Mouse (Mus musculus) lung, embryonic 15.5 days (tissue): ENCODE measurements around the gene Ciao2a. TPM values are rescaled to one million over a fixed set of nuclear protein-coding genes. Genes with fewer than 3 reads are reported as not detected.

Experiments used
- ATAC-seq: fragments of 200-750 bp; cut with Nextera tagmentation; 2 replicates; pipeline ENCODE4 v1.8.0; 2017; ENCODE audit warnings: moderate number of reproducible peaks, borderline replicate concordance; ENCODE audit not compliant: low FRiP score, low TSS enrichment; ENCODE audit errors: extremely low read depth
- H3K27ac ChIP-seq: fragments of 300-500 bp; sonication (generic); 2 replicates; pipeline ENCODE4 v1.5.1; 2015; ENCODE audit warnings: moderate library complexity, mild to moderate bottlenecking, inconsistent platforms
- H3K27me3 ChIP-seq: fragments of 300-500 bp; sonication (generic); 2 replicates; pipeline ENCODE4 v1.6.1; 2015; ENCODE audit warnings: inconsistent platforms
- H3K36me3 ChIP-seq: fragments of 300-500 bp; sonication (generic); 2 replicates; pipeline ENCODE4 v1.6.1; 2015; ENCODE audit warnings: inconsistent platforms
- H3K4me1 ChIP-seq: fragments of 300-500 bp; sonication (generic); 2 replicates; pipeline ENCODE4 v1.6.1; 2015; ENCODE audit warnings: inconsistent platforms
- H3K4me2 ChIP-seq: fragments of 300-500 bp; sonication (generic); 2 replicates; pipeline ENCODE4 v1.6.1; 2015; ENCODE audit warnings: inconsistent platforms, mild to moderate bottlenecking, moderate library complexity
- H3K4me3 ChIP-seq: fragments of 300-500 bp; sonication (generic); 2 replicates; pipeline ENCODE4 v1.5.1; 2015; ENCODE audit warnings: mild to moderate bottlenecking, inconsistent platforms
- H3K9ac ChIP-seq: fragments of 300-500 bp; sonication (generic); 2 replicates; pipeline ENCODE4 v1.6.1; 2015; ENCODE audit warnings: inconsistent platforms
- H3K9me3 ChIP-seq: fragments of 300-500 bp; sonication (generic); 2 replicates; pipeline ENCODE4 v1.6.1; 2016; ENCODE audit warnings: inconsistent platforms
- WGBS: fragments of 180-500 bp; shearing (Covaris S2); methylation state at CpG from one replicate; pipeline ENCODE4 v1.1.7; 2015; 5-methylcytosine and 5-hydroxymethylcytosine counted together
- polyA plus RNA-seq: library from polyadenylated mRNA; unstranded; fragments of >200 nt; fragmentation: Nextera tagmentation; extraction: Ambion mirVana; gene quantifications from 2 replicates; pipeline ENCODE4 v1.2.1, GENCODE M21; 2015

Ciao2a gene
- polyA plus RNA-seq, 1 experiment from 2014 or later = 149 TPM

DNA sequence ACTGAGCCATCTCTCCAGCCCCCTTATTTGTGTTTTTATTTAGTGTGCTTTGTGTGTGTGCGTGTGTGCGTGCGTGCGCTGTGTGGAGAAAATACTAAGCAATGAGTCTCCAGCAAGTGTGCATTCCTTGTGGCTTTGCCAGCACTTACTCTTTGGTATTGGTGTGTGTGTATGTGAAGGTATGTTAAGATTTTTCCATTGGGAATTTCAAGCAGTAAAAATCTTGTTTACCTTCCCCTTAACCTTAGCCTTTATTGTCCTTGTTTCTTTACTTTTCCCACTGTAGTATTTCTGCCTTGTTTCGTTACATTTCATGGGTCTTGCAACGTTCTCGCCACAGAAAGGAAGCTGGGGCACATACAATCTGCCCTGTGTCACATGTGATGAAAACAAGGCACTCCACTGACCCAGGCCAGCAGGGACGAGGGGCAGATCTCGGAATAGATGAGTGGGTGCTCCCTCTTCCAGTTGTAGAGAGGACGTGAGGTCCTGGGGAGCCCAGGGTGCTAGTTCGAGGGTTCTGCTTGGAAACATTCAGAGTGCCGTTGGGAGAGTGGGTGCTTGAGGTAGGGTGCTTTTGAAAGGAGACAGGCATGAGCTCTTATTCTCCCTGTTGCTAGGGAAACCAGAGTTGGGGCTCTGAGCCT is 45.0 kb downstream of the Ciao2a start:
- ATAC-seq = 0 out of 2 replicates have a peak, but pooled peaks have one; percentile 19
- H3K27me3 ChIP-seq = 0 out of 2 replicates have a peak, but pooled peaks cover 4% of the 10 kb centered on the region

DNA sequence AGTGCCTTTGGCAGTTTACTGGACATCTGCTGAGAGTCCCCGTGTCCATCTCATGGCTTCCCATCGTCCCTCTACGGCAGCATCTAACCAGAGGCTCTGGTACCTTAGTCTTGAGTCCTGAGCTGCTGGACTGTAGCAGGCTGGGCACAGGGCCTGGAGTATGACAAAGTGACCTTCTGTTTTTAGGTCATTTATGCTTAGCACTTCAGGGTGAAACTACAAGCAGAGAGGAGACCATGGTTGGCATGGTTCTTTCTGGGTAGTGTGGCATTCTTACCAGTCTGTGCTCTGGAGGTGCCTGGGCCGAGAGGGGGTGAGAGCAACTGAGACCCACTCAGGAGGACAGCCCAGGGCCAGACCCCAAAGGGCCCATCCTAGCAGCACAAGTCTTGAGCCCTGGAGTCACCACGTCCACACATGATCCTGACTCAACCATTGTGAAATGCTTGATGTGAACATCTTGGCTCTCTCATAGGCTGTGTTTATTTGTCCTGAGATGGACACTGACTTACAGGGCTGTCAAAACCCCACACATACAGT is 47.0 kb downstream of the Ciao2a start:
- 0 out of 2 replicates have a peak, but pooled peaks cover 4% of the 10 kb centered on the region for H3K27me3 ChIP-seq
- H3K4me1 ChIP-seq = peaks cover 21% of the 10 kb centered on the region
- WGBS = 89% methylated on average over 5 of the region's 5 CpGs
- no peak overlapping the region for H3K9ac ChIP-seq
- no peaks in the 10 kb centered on the region for H3K9me3 ChIP-seq
- H3K4me2 ChIP-seq = no peak overlapping the region
- no peak for ATAC-seq
- H3K36me3 ChIP-seq = no peaks in the 10 kb centered on the region
- no peak overlapping the region for H3K27ac ChIP-seq
- H3K4me3 ChIP-seq = no peak overlapping the region

More for the DNA sequence above, 45.0 kb downstream of the Ciao2a start:
- Histone ChIP-seq H3K36me3 (no peaks in the 10 kb centered on the region), H3K27ac (peak overlapping the region; percentile 73), H3K9ac (no peak overlapping the region), H3K4me1 (peaks cover 24% of the 10 kb centered on the region), H3K9me3 (no peaks in the 10 kb centered on the region), H3K4me2 (no peak overlapping the region), H3K4me3 (no peak overlapping the region)
- 53% methylated on average over 12 of the region's 12 CpGs for WGBS

DNA sequence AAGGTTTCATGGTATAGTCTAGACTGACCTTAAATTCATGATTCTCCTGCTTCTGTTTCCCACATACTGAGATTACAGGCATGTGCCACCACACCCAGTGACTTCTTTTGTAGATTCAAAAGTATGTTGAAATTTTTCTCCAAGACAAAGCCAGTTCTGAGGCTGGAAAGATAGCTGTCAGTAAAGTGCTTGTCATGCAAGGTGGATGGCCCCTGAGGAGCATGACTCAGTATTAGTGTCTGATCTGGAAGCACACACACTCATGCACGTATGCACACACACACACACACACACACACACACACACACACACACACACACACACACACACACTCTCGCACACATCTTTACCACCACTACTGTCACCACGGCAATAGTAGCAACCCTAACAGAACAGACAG is 48.6 kb downstream of the Ciao2a start:
- 79% methylated on average over 3 of the region's 3 CpGs for WGBS

DNA sequence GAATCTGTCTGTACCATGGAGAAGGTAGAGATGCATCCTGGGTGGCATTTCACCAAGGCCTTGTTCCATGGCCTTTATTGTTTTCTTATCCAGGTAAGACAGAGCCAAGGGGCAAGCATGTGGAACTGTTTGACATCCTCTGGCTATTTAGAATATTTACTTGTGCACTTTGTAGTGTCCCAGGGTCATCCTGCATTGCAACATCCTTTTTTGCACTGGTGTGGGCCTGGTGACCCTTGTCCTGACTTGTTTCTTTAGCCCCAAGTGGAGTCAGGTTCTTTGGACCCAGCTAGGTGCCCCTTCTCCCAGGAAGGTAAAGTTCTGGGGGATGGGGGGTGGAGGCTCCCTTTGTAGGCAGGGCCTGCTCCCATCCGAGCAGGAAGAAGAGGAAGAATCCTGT is 51.6 kb downstream of the Ciao2a start:
- no peak overlapping the region for H3K4me2 ChIP-seq
- no peak for ATAC-seq
- peaks cover 28% of the 10 kb centered on the region for H3K4me1 ChIP-seq
- H3K9me3 ChIP-seq = no peaks in the 10 kb centered on the region
- 0 out of 2 replicates have a peak, but pooled peaks cover 4% of the 10 kb centered on the region for H3K27me3 ChIP-seq
- no peak overlapping the region for H3K4me3 ChIP-seq
- H3K9ac ChIP-seq = no peak overlapping the region
- no peak overlapping the region for H3K27ac ChIP-seq
- WGBS = 53% methylated on average over 1 of the region's 1 CpGs
- no peaks in the 10 kb centered on the region for H3K36me3 ChIP-seq

More for the DNA sequence above, 48.6 kb downstream of the Ciao2a start:
- H3K4me1 ChIP-seq = peaks cover 25% of the 10 kb centered on the region
- H3K9me3 ChIP-seq = no peaks in the 10 kb centered on the region
- no peak for ATAC-seq
- 0 out of 2 replicates have a peak, but pooled peaks cover 4% of the 10 kb centered on the region for H3K27me3 ChIP-seq
- no peaks in the 10 kb centered on the region for H3K36me3 ChIP-seq
- H3K9ac ChIP-seq = no peak overlapping the region
- no peak overlapping the region for H3K27ac ChIP-seq
- H3K4me3 ChIP-seq = no peak overlapping the region
- no peak overlapping the region for H3K4me2 ChIP-seq

DNA sequence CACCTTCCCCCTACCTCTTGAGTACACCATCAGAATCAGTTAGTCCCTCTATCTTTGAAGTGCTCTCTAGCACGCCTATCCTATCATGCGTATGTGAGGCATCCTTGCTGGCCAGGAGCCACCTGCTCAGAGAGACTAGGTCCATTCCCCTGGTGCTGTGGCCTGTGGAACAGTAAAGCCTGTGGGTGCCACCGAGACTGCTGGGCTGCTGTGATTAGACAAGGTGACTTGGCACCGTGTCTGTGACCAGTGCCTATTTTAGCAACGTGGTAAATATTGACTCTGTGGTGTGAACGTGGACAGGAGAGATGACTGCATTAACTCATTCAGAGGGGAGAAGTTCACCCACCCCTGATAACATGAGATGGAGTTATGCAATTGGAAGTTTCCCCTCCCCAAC is 53.4 kb downstream of the Ciao2a start:
- Histone ChIP-seq H3K36me3 (no peaks in the 10 kb centered on the region), H3K9me3 (no peaks in the 10 kb centered on the region), H3K9ac (no peak overlapping the region), H3K4me2 (no peak overlapping the region), H3K27me3 (no peaks in the 10 kb centered on the region), H3K27ac (no peak overlapping the region), H3K4me3 (no peak overlapping the region), H3K4me1 (peaks cover 28% of the 10 kb centered on the region)
- 58% methylated on average over 6 of the region's 6 CpGs for WGBS
- no peak for ATAC-seq

DNA sequence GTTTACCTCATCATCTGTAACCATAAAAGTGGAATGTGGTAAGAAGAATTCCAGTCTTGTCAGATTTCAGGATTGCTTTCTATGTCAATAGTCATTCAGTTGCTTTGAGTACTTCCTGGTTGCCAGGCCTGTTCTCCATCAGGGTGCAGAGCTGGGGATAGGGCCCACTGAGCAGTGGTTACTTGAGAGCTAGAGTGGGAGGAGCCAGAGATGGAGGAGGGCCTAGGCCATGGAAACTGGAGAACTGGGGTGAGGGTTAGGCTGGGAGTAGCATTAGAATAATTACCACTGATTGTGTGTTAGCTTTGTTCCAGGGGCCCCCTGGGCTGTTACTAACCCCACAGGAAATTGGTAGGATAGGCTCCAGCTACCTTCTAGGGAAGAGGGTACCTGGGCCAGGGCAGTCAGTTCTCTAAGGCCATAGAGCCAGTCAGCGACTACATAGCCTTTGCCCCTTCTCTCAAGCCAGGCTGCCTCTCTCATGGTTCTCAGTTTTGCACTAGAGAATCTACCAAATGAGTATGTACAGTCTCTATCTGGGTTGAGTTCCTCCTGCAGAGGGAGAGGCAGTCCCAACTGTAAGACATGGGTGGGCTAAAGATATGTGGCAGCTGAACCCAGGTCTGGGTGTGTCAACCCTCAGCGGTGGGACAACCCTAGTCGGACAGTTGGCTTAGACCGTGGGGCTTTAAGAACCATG is 54.9 kb downstream of the Ciao2a start:
- peak; percentile 91 for ATAC-seq

DNA sequence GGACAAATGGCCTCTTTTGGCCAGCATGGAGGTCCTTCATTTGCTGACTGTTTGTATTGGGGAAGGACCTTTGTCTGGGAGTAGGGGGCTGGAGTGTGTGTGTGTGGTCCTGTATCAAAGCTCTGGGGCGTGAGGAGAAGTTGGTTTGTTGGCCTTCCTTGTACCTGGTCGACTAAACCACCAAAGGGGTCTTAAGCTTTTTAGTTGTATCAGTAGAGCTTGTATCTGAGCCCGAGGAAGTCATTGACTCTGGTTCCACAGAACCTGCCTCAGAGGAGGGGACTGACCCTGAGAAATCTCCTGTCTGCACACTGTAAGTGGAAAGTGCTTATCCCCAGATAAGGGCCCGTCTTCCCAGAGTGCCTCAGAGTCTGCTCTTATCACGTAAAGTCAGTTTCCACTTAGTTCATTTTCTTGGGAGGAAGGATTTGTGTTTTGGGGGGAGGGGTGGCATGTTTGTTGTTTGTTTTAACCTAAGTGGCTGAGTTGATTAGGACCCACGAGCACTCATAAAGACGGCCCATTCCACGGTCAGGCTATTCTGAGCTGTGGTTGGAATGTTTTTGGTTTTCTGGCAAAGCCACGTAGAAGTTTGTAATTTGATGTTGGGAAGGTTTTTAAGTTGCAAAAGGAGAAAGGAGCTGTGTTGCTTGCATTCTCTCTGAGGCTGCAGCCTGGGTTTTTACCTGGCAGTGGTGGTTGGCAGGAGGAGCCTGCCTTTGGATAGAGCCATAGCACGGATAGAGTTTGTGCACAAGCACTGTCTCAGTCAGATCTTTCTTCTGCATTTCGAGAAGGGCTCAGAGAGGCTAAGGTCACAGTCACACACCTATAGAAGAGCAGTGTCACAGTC is 55.6 kb downstream of the Ciao2a start:
- H3K9me3 ChIP-seq = no peaks in the 10 kb centered on the region
- H3K27ac ChIP-seq = no peak overlapping the region
- no peak overlapping the region for H3K4me3 ChIP-seq
- H3K36me3 ChIP-seq = no peaks in the 10 kb centered on the region
- peak; percentile 21; the same call in 1 of the 2 replicates for ATAC-seq
- H3K4me2 ChIP-seq = no peak overlapping the region
- no peak overlapping the region for H3K9ac ChIP-seq
- H3K4me1 ChIP-seq = peaks cover 28% of the 10 kb centered on the region
- H3K27me3 ChIP-seq = no peaks in the 10 kb centered on the region
- WGBS = 34% methylated on average over 11 of the region's 11 CpGs

More for the DNA sequence above, 54.9 kb downstream of the Ciao2a start:
- Histone ChIP-seq H3K27ac (peak overlapping the region; percentile 8; the same call in 1 of the 2 replicates), H3K36me3 (no peaks in the 10 kb centered on the region), H3K4me3 (no peak overlapping the region), H3K4me2 (no peak overlapping the region), H3K27me3 (no peaks in the 10 kb centered on the region), H3K9ac (no peak overlapping the region), H3K9me3 (no peaks in the 10 kb centered on the region), H3K4me1 (peaks cover 28% of the 10 kb centered on the region)
- WGBS = 59% methylated on average over 4 of the region's 4 CpGs

DNA sequence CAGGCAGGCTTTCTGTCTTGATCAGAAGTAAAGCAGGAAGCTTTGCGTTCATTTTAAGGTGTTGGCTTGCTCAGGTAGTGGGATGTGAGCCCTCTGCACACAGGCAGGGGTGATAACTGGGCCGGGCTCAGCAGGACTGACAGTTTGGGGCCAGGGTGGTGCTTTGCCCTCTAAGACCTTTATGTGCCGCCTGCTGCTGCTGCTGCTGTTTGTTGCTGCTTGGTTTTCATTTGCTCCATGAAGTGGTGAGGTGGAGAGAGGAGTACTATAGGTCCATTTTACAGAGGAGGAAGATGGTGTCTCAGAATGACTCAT is 56.2 kb downstream of the Ciao2a start:
- peaks cover 28% of the 10 kb centered on the region for H3K4me1 ChIP-seq
- no peak overlapping the region for H3K9ac ChIP-seq
- no peak overlapping the region for H3K4me2 ChIP-seq
- no peak overlapping the region for H3K27ac ChIP-seq
- H3K9me3 ChIP-seq = no peaks in the 10 kb centered on the region
- no peaks in the 10 kb centered on the region for H3K36me3 ChIP-seq
- 61% methylated on average over 3 of the region's 3 CpGs for WGBS
- no peaks in the 10 kb centered on the region for H3K27me3 ChIP-seq
- no peak for ATAC-seq
- H3K4me3 ChIP-seq = no peak overlapping the region

DNA sequence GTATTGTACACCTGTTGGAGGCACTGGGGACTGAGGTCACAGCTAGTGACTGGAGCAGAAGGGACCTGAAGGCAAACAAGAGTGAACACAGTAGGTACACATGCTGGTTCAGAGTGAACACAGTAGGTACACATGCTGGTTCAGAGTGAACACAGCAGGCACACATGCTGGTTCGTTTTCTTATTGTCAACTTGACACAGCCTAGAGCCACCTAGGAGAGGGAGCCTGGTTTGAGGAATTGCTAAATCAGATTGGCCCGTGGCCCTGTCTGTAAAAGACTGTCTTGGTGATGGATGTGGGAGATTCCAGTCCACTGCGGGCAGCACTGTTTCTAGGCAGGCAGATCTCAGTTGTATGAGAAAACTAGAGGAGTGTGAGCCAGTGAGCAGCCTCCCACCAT is 56.6 kb downstream of the Ciao2a start:
- no peak for ATAC-seq
- Histone ChIP-seq H3K27me3 (no peaks in the 10 kb centered on the region), H3K4me1 (peaks cover 28% of the 10 kb centered on the region), H3K36me3 (no peaks in the 10 kb centered on the region), H3K9me3 (no peaks in the 10 kb centered on the region), H3K27ac (no peak overlapping the region), H3K4me2 (no peak overlapping the region), H3K9ac (no peak overlapping the region), H3K4me3 (no peak overlapping the region)
- WGBS = 46% methylated on average over 3 of the region's 3 CpGs

DNA sequence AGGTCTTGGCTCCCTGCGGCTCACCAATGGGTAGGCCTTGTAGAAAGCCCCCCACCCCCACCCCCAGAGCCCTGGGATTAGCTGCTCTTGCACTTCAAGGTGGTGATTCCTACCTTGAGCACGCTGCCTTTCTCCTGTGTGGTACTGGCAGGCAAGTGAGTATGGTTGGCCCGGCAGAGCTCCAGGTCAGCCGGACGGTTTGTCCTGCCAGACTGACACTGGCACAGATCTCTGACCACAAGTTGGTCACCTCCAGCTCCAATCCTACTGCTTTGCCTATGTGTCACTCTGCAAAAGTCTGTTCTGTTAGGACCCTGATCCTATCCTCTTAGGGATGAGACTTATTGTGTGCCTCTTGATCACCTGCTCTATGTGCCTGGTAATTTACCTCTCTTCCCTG is 58.2 kb downstream of the Ciao2a start:
- Histone ChIP-seq H3K9me3 (no peaks in the 10 kb centered on the region), H3K4me2 (no peak overlapping the region), H3K27me3 (no peaks in the 10 kb centered on the region), H3K36me3 (no peaks in the 10 kb centered on the region), H3K4me1 (peaks cover 26% of the 10 kb centered on the region), H3K9ac (no peak overlapping the region), H3K27ac (no peak overlapping the region), H3K4me3 (no peak overlapping the region)
- 70% methylated on average over 5 of the region's 5 CpGs for WGBS
- no peak for ATAC-seq

DNA sequence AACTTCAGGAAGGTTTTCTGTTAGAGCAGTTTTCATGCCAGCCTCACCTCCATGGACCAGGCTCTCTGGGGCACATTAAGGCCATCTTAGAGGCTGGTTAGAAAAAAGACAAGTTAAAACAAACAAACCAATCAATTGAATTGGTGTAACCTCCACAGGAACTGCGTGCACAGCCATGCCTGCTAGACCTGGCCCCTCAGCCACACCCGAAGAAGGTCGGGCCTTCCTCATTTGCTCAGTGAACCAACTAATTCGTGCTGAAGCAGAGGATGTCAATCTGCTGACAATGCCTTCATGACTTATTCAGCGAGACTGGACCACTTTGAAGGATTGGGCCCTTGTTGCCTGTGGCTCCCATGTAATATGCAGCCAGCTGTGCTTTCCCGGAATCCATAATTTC is 60.0 kb downstream of the Ciao2a start:
- no peak for ATAC-seq
- H3K9ac ChIP-seq = no peak overlapping the region
- no peaks in the 10 kb centered on the region for H3K9me3 ChIP-seq
- no peak overlapping the region for H3K4me2 ChIP-seq
- no peaks in the 10 kb centered on the region for H3K36me3 ChIP-seq
- no peak overlapping the region for H3K4me3 ChIP-seq
- H3K27me3 ChIP-seq = no peaks in the 10 kb centered on the region
- peaks cover 10% of the 10 kb centered on the region; the same call in 1 of the 2 replicates for H3K4me1 ChIP-seq
- no peak overlapping the region for H3K27ac ChIP-seq
- WGBS = 41% methylated on average over 6 of the region's 6 CpGs
